Mouse (Mus musculus) liver, postnatal 0 days (tissue): ENCODE measurements around the gene Adap1.

Experiments used
- CTCF ChIP-seq: sonication (generic); IDR thresholded peaks from 2 replicates; pipeline ENCODE4 v1.5.1; 2016; ENCODE audit warnings: antibody characterized with exemption, low read depth
- EP300 ChIP-seq: IDR thresholded peaks from 2 replicates; pipeline ENCODE4 v1.6.1; 2016; ENCODE audit warnings: antibody characterized with exemption, low read depth, mild to moderate bottlenecking

DNA sequence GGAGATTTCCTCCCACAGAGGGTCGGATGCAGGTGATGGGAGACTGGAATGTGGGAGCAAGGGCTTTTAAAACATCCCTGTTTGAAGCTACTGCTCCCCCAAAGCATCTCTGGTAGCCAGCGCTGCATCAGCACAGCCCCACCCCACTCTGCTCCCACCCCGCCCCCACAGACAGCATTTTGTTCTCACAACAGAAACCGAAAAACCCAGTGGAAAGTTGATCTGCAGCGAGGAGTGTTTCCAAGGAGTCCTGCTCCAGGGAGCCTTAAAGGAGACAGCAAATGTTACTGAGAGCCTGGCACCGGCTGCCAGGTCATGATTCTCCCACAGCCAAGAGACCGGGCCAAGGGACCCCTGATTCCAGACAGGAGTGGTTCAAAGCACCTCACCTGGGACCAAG, 5.3 kb upstream of the Adap1 start:
- TF ChIP-seq CTCF (no peak), EP300 (no peak)
